Mouse (Mus musculus): ENCODE measurements at regions not wholly inside any gene's neighbourhood (a gene's known extent, or its start where the extent isn't known, plus 50 kb on each side); places are given as distances from the start of the nearest gene placed in this dataset.
A peak's percentile ranks its signal among the peaks of the same experiment; 100 is the strongest.

DNA sequence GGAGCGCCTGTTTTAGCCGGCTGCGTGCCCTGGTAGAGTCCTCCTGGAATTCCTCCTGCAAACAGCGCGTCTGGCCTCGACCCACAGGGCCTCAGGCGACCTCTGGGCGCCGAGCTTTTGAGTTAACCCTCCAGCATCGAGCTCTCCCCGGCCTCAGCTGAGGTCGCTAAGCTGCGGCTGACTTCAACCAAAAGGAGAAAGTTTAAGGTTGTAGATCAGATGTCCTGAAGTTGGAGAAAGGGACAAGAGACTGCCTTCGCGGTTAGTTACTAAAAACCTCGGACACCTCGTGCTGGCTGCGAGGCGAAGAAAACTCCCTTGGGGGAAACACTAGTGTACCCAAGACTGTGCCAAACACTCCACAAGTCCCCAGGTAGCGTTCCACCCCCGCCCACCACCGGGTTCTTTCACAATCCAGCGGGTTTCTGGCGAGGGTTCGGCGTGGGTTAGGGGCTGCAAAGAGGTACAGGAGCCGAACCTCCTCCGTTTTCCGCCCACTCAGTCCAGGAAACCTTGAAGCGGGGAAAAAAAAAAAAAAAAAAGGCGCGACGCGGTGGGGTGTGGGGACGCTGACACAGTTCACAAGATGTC is 78.9 kb downstream of the Kcnrg start:
- peak overlapping the region; percentile 69 for H3K4me2 ChIP-seq (replicated peaks)
- H3K9me3 ChIP-seq = no peaks in the 10 kb centered on the region
- peaks cover 49% of the 10 kb centered on the region for H3K4me1 ChIP-seq
- peak overlapping the region; percentile 31 for H3K4me3 ChIP-seq
- no peak overlapping the region for H3K9ac ChIP-seq (replicated peaks)
- no peak for ATAC-seq (replicated peaks)
- WGBS = 13% methylated on average over 35 of the region's 35 CpGs
- H3K27me3 ChIP-seq = peaks cover 27% of the 10 kb centered on the region
- no peak overlapping the region for H3K27ac ChIP-seq (replicated peaks)
- H3K36me3 ChIP-seq = no peaks in the 10 kb centered on the region

DNA sequence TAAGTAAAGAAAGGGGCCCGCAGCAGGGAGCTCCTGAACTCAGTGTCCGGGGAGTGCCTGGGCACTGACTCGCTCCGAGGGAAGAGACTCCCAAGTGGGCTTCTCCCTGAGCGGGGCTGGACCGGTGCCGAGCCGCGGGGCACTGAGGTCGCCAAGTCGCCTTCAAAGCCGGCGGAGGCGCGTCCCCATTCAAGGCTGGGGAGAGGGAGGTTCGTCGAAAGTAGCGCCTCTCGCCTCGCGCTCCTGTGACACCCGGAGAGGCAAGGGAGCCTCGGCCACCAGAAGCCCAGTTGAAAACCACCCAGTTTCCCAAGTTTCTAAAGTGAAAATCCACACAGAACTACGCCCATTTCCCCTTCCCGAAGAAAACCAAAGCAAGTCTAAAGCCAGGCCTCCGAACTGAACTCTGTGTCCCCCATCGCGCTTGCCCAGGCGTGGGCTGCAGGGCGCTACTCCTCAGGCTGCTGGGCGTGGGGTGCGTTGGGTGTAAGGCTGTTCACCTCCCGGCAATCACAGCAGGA is 79.6 kb downstream of the Kcnrg start:
- under 1% methylated on average over 33 of the region's 33 CpGs for WGBS
- peaks cover 31% of the 10 kb centered on the region for H3K27me3 ChIP-seq
- no peak overlapping the region for H3K27ac ChIP-seq (replicated peaks)
- H3K4me1 ChIP-seq = peaks cover 49% of the 10 kb centered on the region
- H3K4me3 ChIP-seq = peak overlapping the region; percentile 31
- H3K36me3 ChIP-seq = no peaks in the 10 kb centered on the region
- no peak for ATAC-seq (replicated peaks)
- H3K4me2 ChIP-seq (replicated peaks) = peak overlapping the region; percentile 69
- H3K9me3 ChIP-seq = no peaks in the 10 kb centered on the region
- H3K9ac ChIP-seq (replicated peaks) = peak overlapping the region; percentile 29; the same call in 1 of the 2 replicates

DNA sequence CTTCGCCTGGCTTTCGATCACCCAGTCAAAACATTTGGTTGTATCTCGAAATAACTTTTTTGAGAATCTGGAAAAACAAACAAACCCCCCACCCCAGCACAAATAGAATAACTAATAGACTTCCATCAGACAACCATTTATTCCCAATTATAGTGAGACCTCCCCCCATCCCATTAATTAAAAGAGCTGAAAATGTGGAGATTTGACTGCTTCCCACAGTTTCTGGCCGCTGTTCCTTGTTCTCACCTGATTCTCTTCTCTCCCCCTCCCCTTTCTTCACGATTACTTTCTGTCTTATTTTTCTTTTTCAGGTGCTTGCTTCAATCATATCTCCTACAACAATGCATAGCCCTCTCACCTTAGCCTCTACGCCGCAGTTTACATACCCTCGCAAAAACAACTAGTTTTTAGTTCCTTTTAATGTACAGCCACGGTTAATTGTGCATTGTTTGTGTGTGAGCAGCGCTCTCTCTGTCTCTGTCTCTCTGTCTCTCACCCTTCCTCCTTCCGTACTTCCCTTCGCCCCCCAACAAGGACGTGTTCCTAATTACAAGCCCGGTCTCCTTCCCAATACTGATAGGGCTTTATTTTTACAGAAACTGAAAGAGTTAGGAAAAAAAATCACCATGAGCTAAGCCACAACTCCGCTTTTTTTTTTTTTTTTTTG is 80.2 kb downstream of the Kcnrg start:
- Histone ChIP-seq H3K9ac (replicated peaks) (no peak overlapping the region), H3K27ac (replicated peaks) (no peak overlapping the region), H3K4me1 (peaks cover 49% of the 10 kb centered on the region), H3K9me3 (no peaks in the 10 kb centered on the region), H3K4me2 (replicated peaks) (peak overlapping the region; percentile 69), H3K4me3 (peak overlapping the region; percentile 31), H3K36me3 (no peaks in the 10 kb centered on the region), H3K27me3 (peaks cover 31% of the 10 kb centered on the region)
- ATAC-seq (replicated peaks) = no peak
- under 1% methylated on average over 15 of the region's 15 CpGs for WGBS

DNA sequence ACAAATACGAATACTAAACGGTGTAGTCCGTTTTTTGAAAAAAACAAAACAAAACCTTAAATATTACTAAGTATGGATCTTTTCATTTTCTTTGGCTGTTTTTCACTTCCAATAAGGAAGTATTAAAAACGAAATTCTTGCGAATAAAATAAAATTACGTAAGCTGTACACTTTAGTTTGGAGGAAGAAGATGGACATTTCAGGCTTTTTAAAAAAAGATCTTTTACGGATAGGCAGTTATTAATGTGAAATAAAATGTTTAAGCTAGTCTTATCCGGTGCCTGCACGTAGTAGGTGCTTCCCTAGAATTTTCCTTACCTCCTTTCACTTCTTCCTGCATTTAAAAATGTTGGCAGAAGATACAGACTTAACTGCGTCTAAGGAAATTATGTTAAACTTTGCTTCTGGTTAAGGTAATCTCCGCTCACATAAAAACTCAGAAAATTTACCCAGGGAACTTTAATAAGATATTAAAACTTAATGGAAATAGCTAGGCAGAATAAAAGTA is 80.8 kb downstream of the Kcnrg start:
- WGBS = 7% methylated on average over 11 of the region's 11 CpGs
- no peak overlapping the region for H3K4me3 ChIP-seq
- H3K9me3 ChIP-seq = no peaks in the 10 kb centered on the region
- H3K27ac ChIP-seq (replicated peaks) = no peak overlapping the region
- H3K27me3 ChIP-seq = peaks cover 31% of the 10 kb centered on the region
- peaks cover 44% of the 10 kb centered on the region for H3K4me1 ChIP-seq
- H3K9ac ChIP-seq (replicated peaks) = no peak overlapping the region
- no peak overlapping the region for H3K4me2 ChIP-seq (replicated peaks)
- ATAC-seq (replicated peaks) = no peak
- H3K36me3 ChIP-seq = no peaks in the 10 kb centered on the region

DNA sequence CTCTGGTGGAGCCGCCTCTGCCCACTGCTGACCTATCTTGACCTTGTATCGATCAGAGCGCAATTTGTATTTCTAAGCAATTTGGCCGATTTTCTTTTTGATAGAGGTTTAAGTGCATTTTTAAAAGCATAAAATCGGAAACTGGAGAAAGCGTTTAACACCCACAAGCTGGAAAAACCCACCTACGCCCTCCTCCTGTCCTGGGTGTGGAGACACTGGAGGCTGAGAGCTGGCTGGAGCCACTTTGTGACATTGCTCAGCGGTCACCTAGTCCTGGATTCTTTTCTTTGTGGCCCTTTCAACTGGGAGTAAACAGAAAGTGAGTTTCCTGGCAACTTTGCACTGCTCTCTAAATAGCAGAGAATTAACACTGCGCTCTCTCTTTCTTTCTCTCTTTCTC is 81.4 kb downstream of the Kcnrg start:
- Histone ChIP-seq H3K27me3 (peaks cover 31% of the 10 kb centered on the region), H3K9me3 (no peaks in the 10 kb centered on the region), H3K4me2 (replicated peaks) (no peak overlapping the region)

DNA sequence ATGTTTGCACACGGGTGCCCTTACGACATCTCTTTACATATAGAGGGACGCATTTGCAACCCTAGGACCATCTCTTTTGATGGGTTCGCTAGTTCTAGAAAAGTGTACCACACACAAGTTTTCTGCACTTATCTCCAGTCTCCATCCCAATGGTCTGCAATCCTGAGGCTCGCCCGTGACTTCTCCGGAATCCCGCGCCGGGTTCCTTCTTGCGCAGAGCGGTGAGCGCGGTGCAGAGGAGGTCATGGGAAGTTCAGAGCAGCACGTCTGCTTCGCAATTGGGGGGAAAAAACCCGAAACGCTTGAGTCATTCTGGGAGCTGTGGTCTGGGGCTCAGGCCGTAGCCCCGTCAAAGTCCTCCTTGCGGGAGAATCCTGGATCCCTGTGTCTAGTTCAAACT is 82.0 kb downstream of the Kcnrg start:
- Histone ChIP-seq H3K9ac (replicated peaks) (no peak overlapping the region), H3K4me3 (peak overlapping the region; percentile 20), H3K9me3 (no peaks in the 10 kb centered on the region), H3K27me3 (peaks cover 30% of the 10 kb centered on the region), H3K36me3 (no peaks in the 10 kb centered on the region), H3K27ac (replicated peaks) (no peak overlapping the region), H3K4me2 (replicated peaks) (peak overlapping the region; percentile 35), H3K4me1 (peaks cover 33% of the 10 kb centered on the region)
- 5% methylated on average over 21 of the region's 21 CpGs for WGBS
- ATAC-seq (replicated peaks) = no peak

More for the DNA sequence above, 81.4 kb downstream of the Kcnrg start:
- peaks cover 39% of the 10 kb centered on the region for H3K4me1 ChIP-seq
- no peak for ATAC-seq (replicated peaks)
- H3K36me3 ChIP-seq = no peaks in the 10 kb centered on the region
- no peak overlapping the region for H3K27ac ChIP-seq (replicated peaks)
- no peak overlapping the region for H3K9ac ChIP-seq (replicated peaks)
- H3K4me3 ChIP-seq = no peak overlapping the region
- WGBS = 6% methylated on average over 9 of the region's 9 CpGs

DNA sequence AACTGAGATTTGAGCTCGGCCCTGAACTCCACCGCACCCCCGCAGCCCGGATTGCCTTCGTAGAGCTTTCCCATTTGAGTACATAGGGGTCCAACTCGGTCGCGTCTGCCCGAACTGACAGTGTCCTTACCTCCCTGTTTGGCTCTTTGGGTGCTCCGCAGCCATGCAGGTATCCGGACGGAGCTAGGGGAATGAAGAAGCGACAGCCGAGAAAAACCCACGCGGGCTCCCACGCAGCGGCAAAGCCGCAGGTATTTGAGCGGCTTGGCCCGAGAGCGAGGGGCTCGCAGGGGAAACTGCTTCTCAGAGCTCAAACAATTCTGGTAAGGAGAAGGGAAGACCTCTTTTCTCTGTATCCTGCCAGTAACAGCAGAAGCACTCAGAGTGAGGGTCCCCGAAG is 82.5 kb downstream of the Kcnrg start:
- no peaks in the 10 kb centered on the region for H3K36me3 ChIP-seq
- 21% methylated on average over 24 of the region's 24 CpGs for WGBS
- H3K27me3 ChIP-seq = peaks cover 25% of the 10 kb centered on the region
- H3K27ac ChIP-seq (replicated peaks) = no peak overlapping the region
- no peak overlapping the region for H3K9ac ChIP-seq (replicated peaks)
- peaks cover 29% of the 10 kb centered on the region for H3K4me1 ChIP-seq
- ATAC-seq (replicated peaks) = no peak
- peak overlapping the region; percentile 35 for H3K4me2 ChIP-seq (replicated peaks)
- no peaks in the 10 kb centered on the region for H3K9me3 ChIP-seq
- H3K4me3 ChIP-seq = peak overlapping the region; percentile 20; the same call in 1 of the 2 replicates

DNA sequence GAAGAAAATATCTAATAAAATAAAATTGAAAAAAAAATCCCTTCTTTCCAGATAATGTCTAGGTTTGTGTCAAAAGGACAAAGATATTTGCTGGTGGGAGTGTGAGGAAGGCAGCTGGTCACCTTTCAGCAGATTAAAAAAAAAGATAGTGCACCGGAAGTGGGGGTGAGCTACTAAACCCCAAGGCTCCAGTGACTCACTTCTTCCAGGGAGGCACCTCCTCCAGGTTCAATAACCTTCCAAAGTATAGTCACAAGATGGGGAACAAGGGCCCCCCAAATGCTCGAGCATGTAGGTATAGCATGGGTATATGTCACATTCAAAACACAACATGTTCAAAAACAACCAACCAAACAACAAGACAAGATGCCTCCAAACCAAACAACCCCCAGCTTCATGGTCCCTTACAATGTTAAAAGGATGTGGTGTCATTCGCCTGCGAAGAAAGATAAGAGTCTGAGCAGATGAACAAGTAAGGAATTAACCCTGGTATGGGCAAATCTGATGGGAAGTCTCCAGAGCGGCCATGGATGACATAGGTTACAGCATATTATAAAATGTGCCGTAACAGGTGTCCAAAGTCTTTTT is 84.6 kb downstream of the Kcnrg start:
- Histone ChIP-seq H3K4me3 (no peak overlapping the region), H3K9ac (replicated peaks) (no peak overlapping the region), H3K36me3 (no peaks in the 10 kb centered on the region), H3K9me3 (no peaks in the 10 kb centered on the region), H3K4me1 (peaks cover 21% of the 10 kb centered on the region), H3K4me2 (replicated peaks) (no peak overlapping the region), H3K27ac (replicated peaks) (no peak overlapping the region), H3K27me3 (peaks cover 24% of the 10 kb centered on the region)
- 92% methylated on average over 6 of the region's 6 CpGs for WGBS
- no peak for ATAC-seq (replicated peaks)

DNA sequence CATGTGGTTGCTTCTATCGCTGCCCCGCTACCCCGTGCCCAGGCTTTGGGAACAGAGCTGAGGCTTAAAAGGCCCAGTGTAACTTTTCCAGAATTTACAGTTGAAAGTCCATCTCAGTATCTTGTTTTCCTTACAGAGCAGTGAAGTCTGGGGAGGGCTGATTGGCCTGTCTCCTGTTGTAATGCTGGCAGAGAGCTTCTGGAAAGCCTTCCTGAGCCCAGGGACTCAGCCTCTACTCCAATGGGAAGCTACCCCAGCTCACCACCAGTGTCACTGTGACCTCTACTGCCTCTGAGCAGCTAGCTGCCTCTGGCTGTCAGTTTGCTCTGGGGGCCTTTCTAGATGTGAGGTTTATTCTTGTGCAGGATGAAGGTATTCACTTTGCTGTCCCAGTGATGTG is 87.5 kb downstream of the Kcnrg start:
- Histone ChIP-seq H3K9ac (replicated peaks) (no peak overlapping the region), H3K27me3 (peaks cover 17% of the 10 kb centered on the region), H3K9me3 (no peaks in the 10 kb centered on the region), H3K27ac (replicated peaks) (no peak overlapping the region), H3K36me3 (no peaks in the 10 kb centered on the region), H3K4me3 (no peak overlapping the region), H3K4me1 (peaks cover 13% of the 10 kb centered on the region), H3K4me2 (replicated peaks) (no peak overlapping the region)
- ATAC-seq (replicated peaks) = no peak
- WGBS = 93% methylated on average over 3 of the region's 3 CpGs

DNA sequence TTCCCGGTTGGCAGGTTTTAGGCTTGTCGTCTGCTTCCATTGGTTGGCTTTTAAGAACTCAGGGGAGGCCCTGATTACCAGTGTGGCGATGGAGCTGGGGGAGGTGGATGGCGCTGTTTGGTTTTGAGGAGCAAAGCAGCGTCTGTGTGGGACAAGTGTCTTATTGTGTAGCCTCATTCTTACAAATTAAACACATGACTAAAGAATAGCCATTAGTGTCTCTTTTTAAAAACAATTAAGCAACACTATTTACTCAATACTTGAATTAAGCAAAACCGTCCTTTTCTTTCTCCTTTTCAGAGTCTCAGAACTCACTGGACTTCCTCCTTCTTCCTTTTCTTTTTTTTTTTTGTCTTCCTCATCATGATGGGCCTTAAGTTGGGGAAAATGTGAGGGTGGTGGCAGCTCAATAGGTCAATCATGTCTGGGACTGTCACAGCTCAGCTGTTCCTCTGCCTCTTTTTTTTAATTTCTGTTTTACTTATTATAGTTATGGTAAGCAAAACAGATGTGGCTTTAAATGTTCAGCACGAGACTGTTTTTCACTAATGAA is 89.1 kb downstream of the Kcnrg start:
- no peaks in the 10 kb centered on the region for H3K9me3 ChIP-seq
- H3K4me3 ChIP-seq = no peak overlapping the region
- H3K27me3 ChIP-seq = peaks cover 2% of the 10 kb centered on the region
- no peak for ATAC-seq (replicated peaks)
- H3K4me1 ChIP-seq = peaks cover 13% of the 10 kb centered on the region
- 38% methylated on average over 7 of the region's 7 CpGs for WGBS
- H3K27ac ChIP-seq (replicated peaks) = no peak overlapping the region
- no peak overlapping the region for H3K9ac ChIP-seq (replicated peaks)
- H3K36me3 ChIP-seq = no peaks in the 10 kb centered on the region
- no peak overlapping the region for H3K4me2 ChIP-seq (replicated peaks)

DNA sequence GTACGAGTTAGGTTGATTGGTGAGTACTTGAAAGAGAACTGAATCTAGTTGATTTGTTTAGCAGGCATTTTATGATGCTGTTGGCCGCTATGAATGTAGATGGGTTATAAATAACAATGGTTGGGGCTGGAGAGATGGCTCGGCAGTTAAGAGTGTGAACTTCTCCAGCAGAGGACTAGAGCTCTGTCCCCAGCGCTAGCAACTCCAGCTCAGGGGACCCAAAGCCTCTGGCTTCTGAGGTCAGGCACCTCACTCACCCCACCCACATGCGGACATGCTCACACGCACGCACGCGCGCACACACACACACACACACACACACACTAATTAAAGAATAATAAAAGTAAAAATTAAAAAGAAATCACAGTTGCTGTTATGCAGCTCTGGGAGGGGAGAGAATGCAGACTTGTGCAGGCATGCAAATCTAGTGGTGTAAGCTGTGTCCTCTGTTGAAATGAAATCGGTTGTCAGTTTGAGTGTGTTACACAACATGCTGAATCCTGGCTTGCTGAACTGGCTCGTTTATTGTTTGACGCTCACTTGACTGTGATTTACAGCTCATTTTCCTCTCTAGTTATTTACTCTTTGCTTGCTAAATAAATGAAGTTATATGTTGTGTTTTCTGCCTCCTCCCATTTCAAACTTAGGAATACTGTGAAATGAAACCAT is 89.8 kb downstream of the Kcnrg start:
- H3K4me2 ChIP-seq (replicated peaks) = no peak overlapping the region
- WGBS = 73% methylated on average over 13 of the region's 13 CpGs
- no peak overlapping the region for H3K4me3 ChIP-seq
- peaks cover 13% of the 10 kb centered on the region for H3K4me1 ChIP-seq
- H3K9ac ChIP-seq (replicated peaks) = no peak overlapping the region
- H3K9me3 ChIP-seq = no peaks in the 10 kb centered on the region
- no peak overlapping the region for H3K27ac ChIP-seq (replicated peaks)
- H3K27me3 ChIP-seq = no peaks in the 10 kb centered on the region
- ATAC-seq (replicated peaks) = no peak
- H3K36me3 ChIP-seq = no peaks in the 10 kb centered on the region

DNA sequence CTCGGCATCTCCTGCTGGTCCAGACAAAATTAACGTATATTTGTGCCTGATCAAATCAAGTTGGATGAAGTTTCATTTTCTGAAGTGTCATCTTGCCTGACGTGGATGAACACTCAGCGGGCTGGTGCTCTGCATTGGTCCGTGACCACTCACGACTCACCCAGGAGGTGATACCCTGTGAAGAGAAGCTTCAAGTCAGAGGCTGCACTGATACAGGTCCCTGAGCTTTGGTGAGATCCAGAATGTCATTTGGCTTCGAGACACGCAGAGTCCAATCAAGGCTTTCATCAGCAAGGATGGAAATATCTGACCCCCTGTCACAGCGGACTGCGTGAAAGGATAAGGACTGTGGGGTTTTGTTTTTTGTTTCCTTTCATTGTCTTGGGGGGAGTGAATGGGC is 90.4 kb downstream of the Kcnrg start:
- Histone ChIP-seq H3K9me3 (no peaks in the 10 kb centered on the region), H3K36me3 (no peaks in the 10 kb centered on the region)

More for the DNA sequence above, 90.4 kb downstream of the Kcnrg start:
- WGBS = 80% methylated on average over 10 of the region's 10 CpGs
- no peaks in the 10 kb centered on the region for H3K27me3 ChIP-seq
- H3K4me2 ChIP-seq (replicated peaks) = no peak overlapping the region
- no peak overlapping the region for H3K27ac ChIP-seq (replicated peaks)
- no peak overlapping the region for H3K9ac ChIP-seq (replicated peaks)
- no peak for ATAC-seq (replicated peaks)
- no peak overlapping the region for H3K4me3 ChIP-seq
- peaks cover 13% of the 10 kb centered on the region for H3K4me1 ChIP-seq
